Mouse (Mus musculus) embryo, embryonic 9.5 days (tissue): ENCODE results near the gene Sept10.
A peak's percentile ranks its signal among the peaks of the same experiment; 100 is the strongest.

ENCODE experiments used
- DNase-seq: peaks from one replicate; pipeline ENCODE4 v3.0.0-alpha.2; 2017; ENCODE audit errors: extremely low spot score

Sept10 gene

DNA sequence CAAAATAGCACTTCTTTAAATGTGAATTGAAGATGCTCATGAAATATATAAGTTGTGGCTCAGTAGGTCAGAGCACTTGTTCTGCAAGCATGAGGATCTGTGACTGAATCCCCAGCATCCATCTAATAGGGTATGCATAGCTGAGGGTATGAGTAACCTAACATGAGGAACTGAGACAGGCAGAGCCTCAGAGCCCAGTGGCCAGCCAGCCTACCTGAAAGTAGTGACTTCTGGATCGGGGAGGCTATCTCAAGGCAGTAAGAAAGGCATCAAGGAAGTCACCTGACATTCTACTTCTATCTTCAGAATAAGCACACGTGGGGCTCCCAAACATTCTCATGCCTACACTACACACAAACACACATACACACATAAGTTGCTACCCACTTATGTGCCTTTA lies 3.5 kb upstream of the Sept10 start:
- DNase-seq = no peak

DNA sequence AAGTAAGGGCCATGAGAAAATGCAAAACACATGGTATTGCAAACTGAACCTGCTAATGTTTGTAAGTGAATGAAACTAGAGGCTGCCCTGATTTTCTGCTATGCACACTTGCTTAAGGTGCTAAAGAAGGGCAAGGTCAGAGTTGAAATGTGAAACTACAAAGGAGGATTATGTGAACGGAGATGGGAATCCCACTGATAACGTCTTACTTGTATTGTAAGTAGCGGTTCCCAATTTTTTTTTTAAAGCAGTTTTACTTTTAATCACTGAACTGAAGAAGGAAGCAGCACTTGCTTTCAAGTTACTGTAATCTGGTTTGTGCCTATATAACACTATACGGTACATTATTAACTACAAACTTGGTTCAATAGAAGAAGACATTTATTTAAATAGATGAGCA lies 2.2 kb upstream of the Sept10 start:
- no peak for DNase-seq

DNA sequence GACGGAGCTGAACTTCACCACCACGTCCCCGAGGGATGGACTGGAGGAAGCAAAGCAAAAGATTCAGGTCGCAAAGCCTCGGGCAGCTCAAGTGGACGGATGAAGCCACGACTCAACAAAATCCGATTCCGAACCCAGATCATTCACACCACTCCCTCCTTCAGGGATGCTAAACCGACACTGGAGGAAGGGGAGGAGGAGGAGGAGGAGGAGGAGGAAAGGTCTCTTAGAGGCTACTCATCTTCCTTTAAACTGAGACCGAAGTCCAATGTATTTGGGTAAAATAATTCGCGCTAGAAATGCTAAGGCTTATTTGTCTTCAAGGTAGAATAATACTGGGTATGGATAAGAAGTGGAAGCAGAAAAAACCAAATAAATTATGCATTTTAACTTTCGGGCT lies 1.7 kb upstream of the Sept10 start:
- no peak for DNase-seq

DNA sequence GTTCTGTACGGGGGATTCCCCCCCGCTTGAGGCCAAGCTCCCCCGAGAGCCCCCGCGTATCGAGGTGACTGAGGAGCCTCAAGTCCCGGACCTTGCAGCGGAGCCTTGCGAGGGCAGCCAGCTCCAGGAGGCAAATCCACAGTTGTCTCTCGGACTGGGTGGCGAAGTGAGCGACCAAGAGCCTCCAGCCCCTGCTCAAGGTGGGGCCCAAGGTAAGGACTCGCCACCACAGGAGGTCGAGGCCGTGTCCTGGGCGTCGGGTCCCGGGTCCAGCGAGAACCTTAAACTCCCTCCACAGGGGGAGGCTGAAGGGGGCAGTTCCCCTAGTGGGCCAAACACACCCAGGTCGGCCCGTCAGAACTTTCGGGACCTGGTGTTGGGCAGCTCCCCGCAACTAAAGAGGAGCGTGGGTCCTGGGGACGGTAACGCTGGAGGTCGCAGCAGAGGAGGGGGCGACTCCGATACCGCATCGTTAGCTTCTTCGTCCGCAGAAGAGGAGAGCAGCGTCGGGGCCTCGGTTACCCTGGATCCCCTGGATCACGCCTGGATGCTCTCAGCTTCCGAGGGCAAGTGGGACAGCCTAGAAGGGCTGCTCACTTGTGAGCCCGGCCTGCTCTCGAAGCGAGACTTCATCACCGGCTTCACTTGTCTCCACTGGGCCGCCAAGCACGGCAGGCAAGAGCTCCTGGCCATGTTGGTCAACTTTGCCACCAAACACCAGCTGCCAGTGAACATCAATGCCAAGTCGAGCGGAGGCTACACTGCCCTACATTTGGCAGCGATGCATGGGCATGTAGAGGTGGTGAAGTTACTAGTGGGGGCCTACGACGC lies 839 bp upstream of the Sept10 start:
- peak; percentile 42 for DNase-seq

DNA sequence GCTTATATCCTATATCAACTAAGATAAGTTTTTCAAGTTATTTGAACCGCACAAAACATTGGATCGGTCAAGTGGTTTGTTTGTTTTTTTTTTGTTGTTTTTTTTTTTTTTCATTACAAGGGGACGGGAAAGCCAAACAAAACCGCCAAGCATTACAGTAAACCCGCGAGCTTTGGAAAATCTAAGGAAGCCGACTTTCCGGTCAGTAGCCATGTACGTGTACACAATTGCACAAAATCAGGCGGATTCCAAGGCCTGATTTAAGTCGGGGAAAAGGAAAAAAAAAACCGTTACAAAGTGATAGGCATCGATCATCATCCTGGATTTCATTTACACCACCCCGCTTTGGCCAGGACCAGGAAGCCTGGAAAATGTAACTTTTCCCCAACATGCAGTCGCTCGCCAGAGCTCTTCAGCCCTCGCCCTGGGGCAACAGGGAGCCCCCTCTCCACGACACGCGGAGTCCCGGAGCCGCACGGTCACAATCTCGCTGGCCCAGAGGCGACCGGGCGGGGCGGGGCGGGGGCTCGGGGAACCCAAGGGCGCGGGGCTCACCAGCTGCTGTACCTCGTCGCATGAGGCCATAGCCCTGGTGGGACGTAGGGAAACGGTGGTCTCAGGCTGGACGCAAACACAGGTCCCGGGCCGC lies 699 bp downstream of the Sept10 start:
- no peak for DNase-seq

- DNase-seq = no peak
These were observed 21.6 kb downstream of the Sept10 start for GRCm38 (mm10) chr10:59200011-59200410.

- DNase-seq = no peak
These were observed 24.9 kb downstream of the Sept10 start for GRCm38 (mm10) chr10:59196763-59197162.

DNA sequence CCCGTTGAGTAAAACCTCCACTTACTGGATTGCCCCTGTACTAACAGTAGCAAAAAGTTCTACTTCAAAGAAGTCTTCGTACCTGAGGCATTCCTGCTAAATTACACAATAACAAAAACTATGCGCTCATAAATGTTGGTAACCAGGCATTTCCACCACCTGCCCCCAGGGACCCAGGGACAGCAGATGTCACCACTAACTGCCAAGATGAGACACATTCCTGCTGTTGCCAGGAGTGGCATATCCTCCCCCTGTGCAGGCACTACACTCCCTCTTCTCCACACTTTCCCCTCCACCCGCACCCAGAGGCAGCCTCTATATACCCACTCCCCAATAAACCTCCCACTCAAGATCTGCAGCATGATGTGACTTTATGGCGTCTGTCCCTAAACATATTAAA lies 26.8 kb downstream of the Sept10 start:
- no peak for DNase-seq

DNA sequence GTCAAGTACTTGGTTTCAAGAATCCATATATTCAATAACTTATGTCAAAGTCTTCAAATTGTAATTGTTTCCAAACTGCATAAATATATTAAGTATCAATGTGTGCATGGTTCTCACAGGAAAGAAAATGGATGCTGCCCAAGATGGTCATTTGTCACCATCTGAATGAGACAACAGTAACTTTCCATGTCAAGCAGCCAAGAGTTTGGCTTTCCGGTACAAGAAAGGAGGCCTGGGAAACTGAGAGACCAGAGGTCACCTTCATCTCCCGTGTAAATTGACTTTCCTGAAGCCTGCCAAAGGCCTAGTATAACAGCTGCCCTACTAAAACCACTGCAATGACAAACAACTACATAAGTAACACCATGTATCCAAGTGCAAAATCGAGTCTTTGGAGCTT lies 39.3 kb downstream of the Sept10 start:
- no peak for DNase-seq

GRCm38 (mm10) chr10:59179620-59180019 lies 42.0 kb downstream of the Sept10 start:
- DNase-seq = no peak

- DNase-seq = no peak
These were observed 49.1 kb downstream of the Sept10 start for GRCm38 (mm10) chr10:59172539-59172938.

DNA sequence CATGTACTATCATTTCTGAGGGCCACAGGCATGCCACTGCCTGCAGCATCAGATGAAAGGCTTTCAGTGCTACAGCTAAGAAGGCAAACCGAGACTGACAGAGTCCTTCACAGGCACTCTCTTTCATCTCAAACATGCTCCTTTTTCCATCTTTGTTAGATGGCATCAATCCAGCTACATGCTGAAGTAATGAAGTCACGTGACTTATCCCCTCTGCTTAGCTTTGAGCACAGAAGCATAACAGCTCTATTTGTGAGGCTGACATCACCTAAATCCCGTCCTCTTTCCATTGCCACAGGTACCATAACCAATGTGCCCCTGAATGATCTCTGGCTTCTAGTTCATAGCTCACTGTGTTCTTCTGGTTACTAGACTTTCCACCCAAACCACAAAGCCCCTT lies 50.6 kb downstream of the Sept10 start:
- no peak for DNase-seq

DNA sequence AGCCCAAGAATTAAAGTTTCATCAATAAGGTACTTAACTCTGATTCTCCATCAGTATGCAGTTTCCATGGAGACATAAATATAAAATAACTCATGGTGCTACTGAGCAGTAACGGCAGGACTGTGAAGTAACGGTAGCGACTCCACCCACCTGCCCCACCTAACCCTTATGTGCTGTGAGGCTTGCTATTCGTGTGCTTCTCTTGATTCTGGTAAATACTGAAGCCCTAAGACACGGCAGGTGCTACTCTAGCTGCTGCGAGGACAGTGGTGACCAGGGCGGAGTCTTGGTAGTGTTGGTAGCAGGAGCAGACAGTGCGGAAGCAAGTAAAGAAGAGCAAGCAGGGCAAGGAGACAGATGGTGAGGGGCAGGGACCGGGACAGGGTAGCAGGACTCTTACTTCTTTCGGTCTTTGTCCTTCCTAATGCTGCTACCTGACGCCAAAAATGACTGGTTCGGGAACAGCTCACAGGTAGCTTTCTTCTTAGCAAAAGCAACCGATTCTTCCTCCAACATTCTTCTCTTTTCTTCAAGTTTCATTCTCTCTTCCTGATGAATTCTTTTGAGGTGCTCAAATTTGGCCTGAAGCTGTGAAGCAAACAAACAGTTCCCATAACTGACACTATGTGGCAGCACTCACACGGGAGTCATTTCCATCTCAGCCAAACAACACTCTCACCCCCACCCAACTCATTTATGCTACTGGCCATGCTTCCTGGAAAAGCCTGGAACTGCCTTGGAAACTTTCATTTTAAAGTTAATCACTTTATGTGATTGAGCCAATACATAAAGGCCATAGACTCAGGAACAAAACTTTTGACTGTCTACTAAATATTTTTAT lies 55.3 kb downstream of the Sept10 start:
- peak; percentile 27 for DNase-seq

- no peak for DNase-seq
These were observed 59.3 kb downstream of the Sept10 start for GRCm38 (mm10) chr10:59162185-59162897.

- DNase-seq = no peak
These were observed 63.0 kb downstream of the Sept10 start for GRCm38 (mm10) chr10:59158627-59159026.

DNA sequence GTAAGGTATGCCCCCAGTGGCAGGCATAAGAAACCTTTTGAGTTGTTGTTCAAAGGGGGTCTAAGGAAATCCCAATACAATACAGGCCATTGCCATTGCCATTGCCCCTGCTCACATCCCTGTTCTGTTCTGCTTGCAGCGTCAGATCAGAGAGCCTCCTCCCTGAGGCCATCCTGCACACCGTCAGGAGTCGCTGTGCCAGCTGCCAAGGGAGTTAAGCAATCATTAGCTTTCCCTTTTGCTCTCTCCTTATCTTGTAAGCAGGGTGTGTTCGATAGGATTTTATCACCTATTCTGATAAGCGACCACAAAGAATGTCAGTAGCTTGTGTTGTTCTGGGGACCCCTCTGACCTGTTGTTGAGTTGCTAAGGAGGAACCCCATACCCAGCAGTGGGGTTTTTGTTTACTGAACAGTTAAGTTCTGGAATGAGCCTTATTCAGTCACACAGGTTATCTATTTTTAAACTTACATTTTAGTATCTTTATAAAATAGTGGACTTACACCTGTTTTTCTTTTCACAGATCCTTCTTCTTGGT lies 69.0 kb downstream of the Sept10 start:
- DNase-seq = no peak

GRCm38 (mm10) chr10:59150938-59151657 lies 70.5 kb downstream of the Sept10 start:
- DNase-seq = no peak

- peak; percentile 66 for DNase-seq
These were observed 71.7 kb downstream of the Sept10 start for GRCm38 (mm10) chr10:59149956-59150383.

GRCm38 (mm10) chr10:59133478-59134009 lies 88.1 kb downstream of the Sept10 start:
- DNase-seq = no peak

DNA sequence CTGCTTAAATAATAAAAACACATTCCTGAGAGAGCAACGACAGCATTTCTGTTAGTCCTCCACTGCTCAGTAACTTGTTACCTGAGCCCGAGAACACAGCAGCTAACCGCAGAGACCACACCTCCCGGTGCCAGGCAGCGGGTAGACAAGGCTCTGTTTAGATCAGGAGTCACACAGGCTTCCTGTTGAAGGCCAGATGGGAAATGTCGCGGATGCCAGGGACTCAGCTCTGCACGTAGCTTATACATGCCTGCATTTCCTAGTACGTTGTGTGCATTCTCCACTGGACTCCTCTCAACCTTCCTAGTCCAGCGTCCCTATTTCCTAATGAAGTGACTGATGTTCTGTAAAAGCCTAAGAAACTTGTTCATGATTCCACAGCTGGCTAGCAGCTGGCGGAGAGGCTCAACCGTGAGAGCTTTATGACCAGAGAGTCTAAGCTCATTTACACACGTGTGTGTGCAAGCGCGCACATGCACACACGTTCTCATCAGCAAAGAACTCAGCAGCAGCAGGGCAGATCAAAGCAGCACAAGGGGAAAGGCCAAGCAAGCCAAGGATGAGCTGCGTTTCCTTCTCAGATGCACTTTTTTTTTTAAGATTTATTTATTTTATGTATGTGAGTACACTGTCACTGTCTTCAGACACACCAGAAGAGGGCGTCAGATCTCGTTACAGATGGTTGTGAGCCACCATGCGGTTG lies 89.6 kb downstream of the Sept10 start:
- no peak for DNase-seq
